Mouse (Mus musculus): ENCODE results near the gene Pik3r6. TPM values are rescaled to one million over a fixed set of nuclear protein-coding genes. Genes with fewer than 3 reads are reported as not detected.
A peak's percentile ranks its signal among the peaks of the same experiment; 100 is the strongest.

Gene Pik3r6
- total RNA-seq, 2 experiments from 2014 or later, result 3.8 to 4.8 TPM

- peak in 1 of 2 experiments; percentile 58 for DNase-seq (ENCODE audit: low spot score in 2 of 2)
Measured at GRCm38 (mm10) chr11:68579462-68579881, 76.7 kb downstream of the Pik3r6 start.

- DNase-seq (ENCODE audit: low spot score in 2 of 2), result no peak
Measured at GRCm38 (mm10) chr11:68580566-68580965, 77.7 kb downstream of the Pik3r6 start.

- no peak for DNase-seq (ENCODE audit: low spot score in 2 of 2)
Measured at GRCm38 (mm10) chr11:68583225-68583624, 80.4 kb downstream of the Pik3r6 start.

- no peak for DNase-seq (ENCODE audit: low spot score in 2 of 2)
Measured at GRCm38 (mm10) chr11:68583906-68584480, 81.2 kb downstream of the Pik3r6 start.

- DNase-seq (ENCODE audit: low spot score in 2 of 2), result no peak
Measured at GRCm38 (mm10) chr11:68585890-68586289, 83.1 kb downstream of the Pik3r6 start.

- DNase-seq (ENCODE audit: low spot score in 2 of 2), result no peak
Measured at GRCm38 (mm10) chr11:68586721-68587120, 83.9 kb downstream of the Pik3r6 start, which contains the start of gene Ccdc42. Gene Ccdc42 (plus strand): TSS chr11:68587021.

- peak; percentile 61 to 84 for DNase-seq (ENCODE audit: low spot score in 2 of 2)
Measured at GRCm38 (mm10) chr11:68589055-68589809, 86.4 kb downstream of the Pik3r6 start.

GRCm38 (mm10) chr11:68591708-68592107 is 88.9 kb downstream of the Pik3r6 start:
- DNase-seq (ENCODE audit: low spot score in 2 of 2), result no peak

GRCm38 (mm10) chr11:68593247-68593646 is 90.4 kb downstream of the Pik3r6 start:
- DNase-seq (ENCODE audit: low spot score in 2 of 2), result no peak

GRCm38 (mm10) chr11:68597912-68598311 is 95.1 kb downstream of the Pik3r6 start:
- no peak for DNase-seq (ENCODE audit: low spot score in 2 of 2)

- peak in 1 of 2 experiments; percentile 11 for DNase-seq (ENCODE audit: low spot score in 2 of 2)
Measured at GRCm38 (mm10) chr11:68600551-68601021, 97.8 kb downstream of the Pik3r6 start.

- peak in 1 of 2 experiments; percentile 32 for DNase-seq (ENCODE audit: low spot score in 2 of 2)
Measured at GRCm38 (mm10) chr11:68601486-68601991, 98.7 kb downstream of the Pik3r6 start.

Other genes starting within 250 kb of the Pik3r6 start
- 10 to 100 TPM; 28.6 to 29.0 TPM for gene Ntn1, start 102.2 kb upstream of the Pik3r6 start, total RNA-seq (2021)
- gene Pik3r5, start 70.9 kb upstream of the Pik3r6 start, total RNA-seq (2021), result under 1 TPM; 0.78 to 0.80 TPM
- gene Mfsd6l, start 53.2 kb downstream of the Pik3r6 start, total RNA-seq (2021), result under 1 TPM in 1 of 2 experiments, not detected in 1; 0.21 TPM
- gene Ccdc42, start 84.0 kb downstream of the Pik3r6 start, total RNA-seq (2021), result not detected
- gene Myh10, start 188.5 kb downstream of the Pik3r6 start, total RNA-seq (2021), result 10 to 100 TPM; 68.5 to 69.7 TPM